Mouse (Mus musculus) E14TG2a.4 (cell line): ENCODE data around the gene Nck2.

Experiments used
- CTCF ChIP-seq: conservative IDR thresholded peaks from 2 replicates; pipeline ENCODE4 v1.5.1; 2014; ENCODE audit warnings: low read length
- NANOG ChIP-seq: IDR thresholded peaks from 2 replicates; pipeline ENCODE4 v1.6.1; 2014; ENCODE audit warnings: borderline replicate concordance, low read length, mixed read lengths
- POU5F1 ChIP-seq: IDR thresholded peaks from 2 replicates; pipeline ENCODE4 v1.6.1; 2014; ENCODE audit warnings: low read length, borderline replicate concordance

- TF ChIP-seq CTCF: no peak
- no peak for TF ChIP-seq NANOG
- TF ChIP-seq POU5F1: no peak
These were observed 133.0 kb downstream of the Nck2 start for GRCm38 (mm10) chr1:43577371-43577770.
